Mouse (Mus musculus) R1 (cell line): ENCODE measurements around the gene Arhgap35.

ENCODE experiments used
- DNase-seq: peaks from one replicate; pipeline ENCODE4 v3.0.0-alpha.2; 2018; ENCODE audit warnings: low read depth, low spot score

The Arhgap35 gene

DNA sequence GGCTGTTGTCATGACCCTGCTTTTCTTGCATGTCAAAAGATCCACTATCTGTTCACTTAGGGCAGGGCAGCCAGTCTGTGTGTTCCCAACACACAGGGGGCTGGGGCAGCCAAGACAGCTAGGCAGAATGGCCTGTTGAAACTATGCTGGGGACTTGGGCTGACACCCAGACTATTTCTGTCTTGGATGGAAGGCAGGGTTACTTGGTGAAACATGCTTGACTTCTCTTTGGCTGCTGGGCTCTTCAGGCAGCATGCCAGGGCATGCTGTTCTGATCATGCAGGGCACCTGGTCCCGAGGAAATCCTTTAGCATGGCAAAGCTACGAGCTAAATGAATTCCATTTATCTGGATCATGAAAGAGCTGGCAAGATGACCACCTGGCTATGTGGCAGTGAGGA lies 90.5 kb downstream of the Arhgap35 start:
- no peak for DNase-seq

DNA sequence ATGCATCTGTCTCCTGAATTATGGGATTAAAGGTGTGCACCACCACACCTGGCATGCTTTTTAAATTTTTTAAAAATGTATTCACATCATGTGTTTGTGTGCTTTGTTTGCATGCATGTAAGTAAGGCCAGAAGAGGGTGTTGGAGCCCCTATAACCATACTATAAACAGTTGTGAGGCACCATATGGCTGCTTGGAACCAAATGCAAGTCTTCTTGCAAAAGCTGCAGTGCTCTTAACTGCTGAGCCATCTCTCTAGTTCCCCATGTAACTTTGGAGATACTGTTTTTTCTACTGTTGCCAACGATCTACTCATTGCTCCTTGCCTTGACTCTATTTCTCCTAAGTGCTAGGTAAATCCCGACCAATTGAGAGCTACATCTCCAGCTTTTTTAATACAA lies 95.5 kb downstream of the Arhgap35 start:
- DNase-seq, result no peak

- no peak for DNase-seq
Measured at GRCm38 (mm10) chr7:16517198-16517597, 97.6 kb downstream of the Arhgap35 start.

- DNase-seq, result peak; percentile 84
Measured at GRCm38 (mm10) chr7:16507284-16507683, 107.5 kb downstream of the Arhgap35 start.

- DNase-seq, result no peak
Measured at GRCm38 (mm10) chr7:16505226-16505593, 109.6 kb downstream of the Arhgap35 start.

DNA sequence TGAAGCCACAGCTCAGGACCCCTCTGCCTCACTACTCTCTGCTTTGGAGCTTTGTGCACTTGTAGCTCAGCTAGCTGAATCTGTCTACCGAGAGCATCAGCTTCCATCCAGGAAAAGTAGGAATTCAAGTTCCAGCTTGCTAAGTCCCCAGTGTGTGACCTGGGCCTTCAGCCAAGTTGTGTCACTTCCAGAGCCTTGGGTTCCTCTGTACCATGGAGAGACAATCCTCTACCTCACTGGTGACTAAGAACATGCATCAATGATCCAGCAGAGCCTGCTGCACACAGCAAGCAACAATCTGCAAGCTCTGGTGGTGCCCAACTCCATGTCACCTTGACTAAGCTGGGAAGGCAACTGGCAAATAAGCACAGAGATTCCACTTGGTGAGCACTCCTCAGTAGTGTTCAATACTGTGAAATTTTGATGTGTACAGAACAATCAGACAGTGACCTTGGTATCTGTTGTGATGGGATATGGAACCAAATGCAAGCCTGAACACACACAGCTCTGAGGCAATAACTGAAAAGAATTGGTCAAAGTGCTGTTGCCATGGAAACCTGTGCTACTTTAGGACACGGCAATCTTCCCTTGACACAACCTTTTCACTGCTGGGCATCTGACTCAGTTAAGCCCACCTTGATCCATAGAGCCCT lies 110.1 kb downstream of the Arhgap35 start:
- DNase-seq, result peak; percentile 21

GRCm38 (mm10) chr7:16501571-16501970 lies 113.2 kb downstream of the Arhgap35 start:
- DNase-seq, result no peak

GRCm38 (mm10) chr7:16499671-16500104 lies 115.1 kb downstream of the Arhgap35 start:
- no peak for DNase-seq

- DNase-seq, result no peak
Measured at GRCm38 (mm10) chr7:16496260-16496659, 118.5 kb downstream of the Arhgap35 start.

- DNase-seq, result peak; percentile 50
Measured at GRCm38 (mm10) chr7:16493361-16493760, 121.4 kb downstream of the Arhgap35 start.

DNA sequence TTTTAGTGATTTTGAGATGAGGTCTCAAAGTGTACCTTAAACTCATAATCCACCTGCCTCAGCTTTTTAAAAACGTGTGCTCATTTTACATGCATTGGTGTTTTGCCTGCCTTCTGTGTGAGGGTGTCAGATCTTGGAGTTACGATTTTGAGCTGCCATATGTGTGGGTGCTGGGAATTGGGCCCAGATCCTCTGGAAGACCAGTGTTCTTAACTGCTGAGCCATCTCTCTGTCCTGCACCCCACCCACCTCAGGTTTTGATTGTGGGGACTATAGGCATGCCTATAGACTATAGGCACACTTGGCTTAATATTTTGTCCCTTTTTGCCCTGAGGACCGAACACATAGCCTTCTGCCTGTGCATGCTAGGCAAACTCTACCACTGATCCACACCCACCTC lies 122.6 kb downstream of the Arhgap35 start:
- no peak for DNase-seq

GRCm38 (mm10) chr7:16491759-16492158 lies 123.0 kb downstream of the Arhgap35 start:
- peak; percentile 75 for DNase-seq

GRCm38 (mm10) chr7:16489948-16490347 lies 124.8 kb downstream of the Arhgap35 start:
- peak; percentile 84 for DNase-seq

GRCm38 (mm10) chr7:16488816-16489215 lies 126.0 kb downstream of the Arhgap35 start:
- DNase-seq, result no peak

DNA sequence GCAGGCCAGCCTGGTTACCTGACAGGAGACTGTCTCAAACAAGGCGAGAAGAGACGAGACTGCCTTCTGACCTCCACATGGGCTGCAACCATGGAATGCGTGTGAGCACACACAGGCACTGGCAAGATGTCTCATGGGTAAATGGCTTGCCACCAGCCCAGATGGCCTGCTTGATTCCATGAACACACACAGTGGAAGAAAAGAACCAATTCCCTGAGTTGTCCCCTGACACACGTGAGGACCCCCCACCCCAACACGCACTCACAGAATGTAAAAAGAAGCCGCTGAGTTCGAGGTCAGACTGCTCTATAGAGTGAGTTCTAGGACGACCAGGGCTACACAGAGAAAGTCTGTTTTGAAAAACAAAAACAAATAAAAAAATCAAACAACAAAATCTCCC lies 137.2 kb downstream of the Arhgap35 start, which contains the start of gene Npas1:
Gene Npas1 (minus strand): TSS at position 101 of the 400 bp plus-strand sequence.
- no peak for DNase-seq

DNA sequence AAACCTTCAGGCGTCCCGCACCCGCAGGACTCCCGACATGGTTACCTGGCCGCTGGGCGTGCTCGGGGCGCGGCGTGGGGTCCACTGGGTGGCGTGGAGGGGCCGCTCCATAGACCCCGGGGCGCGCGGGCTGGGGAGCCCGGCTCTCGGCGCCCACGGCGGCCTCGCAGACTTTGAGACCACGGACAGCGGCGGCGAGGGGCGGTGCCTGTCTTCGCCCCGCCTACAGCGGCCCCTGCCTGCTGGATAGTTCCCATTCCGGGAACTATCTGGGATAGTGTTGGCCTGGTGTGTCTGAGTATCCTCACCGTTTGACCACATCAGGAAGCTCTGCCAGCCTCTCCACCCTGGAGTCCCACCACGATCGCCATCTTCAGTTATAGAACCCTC lies 138.2 kb downstream of the Arhgap35 start:
- DNase-seq, result peak; percentile 65

- DNase-seq, result no peak
Measured at GRCm38 (mm10) chr7:16475764-16476599, 138.8 kb downstream of the Arhgap35 start.

DNA sequence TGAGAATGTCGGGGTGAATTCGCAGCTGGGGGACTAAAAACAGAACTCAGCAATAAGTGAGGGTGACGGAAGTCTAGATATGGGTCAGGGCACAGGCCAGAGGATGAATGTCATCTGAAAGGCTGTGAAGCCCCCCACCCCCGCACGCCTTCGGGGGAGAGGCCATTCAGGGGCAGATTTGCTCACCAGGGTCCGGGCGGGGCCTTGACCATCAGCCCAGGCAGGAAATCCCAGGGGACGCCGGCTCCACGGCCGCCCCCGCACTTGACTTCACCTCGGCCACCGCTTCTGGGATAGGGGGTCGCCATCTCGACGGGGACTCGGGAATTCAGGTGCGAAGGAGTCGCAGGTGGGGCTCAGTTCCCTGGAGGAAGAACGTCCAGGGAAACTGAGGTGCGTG lies 139.5 kb downstream of the Arhgap35 start:
- DNase-seq, result no peak

GRCm38 (mm10) chr7:16474445-16474844 lies 140.3 kb downstream of the Arhgap35 start:
- peak; percentile 42 for DNase-seq

DNA sequence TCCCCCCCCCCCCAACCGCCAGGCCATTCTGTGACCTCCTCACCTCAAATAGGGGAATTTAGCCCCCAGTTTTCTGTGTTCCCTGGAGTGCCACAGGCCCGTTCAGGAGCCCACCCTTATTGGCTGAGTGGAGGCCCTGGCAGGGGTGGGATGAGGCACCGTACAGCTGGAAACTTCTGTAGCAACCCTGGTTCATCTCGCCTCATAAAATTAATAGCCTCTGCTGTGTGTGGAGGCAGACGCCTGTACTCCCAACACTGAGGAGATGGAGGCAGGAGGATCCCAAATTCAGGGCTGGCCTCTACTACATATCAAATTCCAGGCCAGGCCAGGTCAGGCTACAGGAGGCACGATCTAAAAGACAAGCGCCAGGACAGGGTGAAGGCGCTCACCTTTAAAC lies 140.9 kb downstream of the Arhgap35 start:
- DNase-seq, result no peak

GRCm38 (mm10) chr7:16472116-16472709 lies 142.6 kb downstream of the Arhgap35 start:
- DNase-seq, result no peak

DNA sequence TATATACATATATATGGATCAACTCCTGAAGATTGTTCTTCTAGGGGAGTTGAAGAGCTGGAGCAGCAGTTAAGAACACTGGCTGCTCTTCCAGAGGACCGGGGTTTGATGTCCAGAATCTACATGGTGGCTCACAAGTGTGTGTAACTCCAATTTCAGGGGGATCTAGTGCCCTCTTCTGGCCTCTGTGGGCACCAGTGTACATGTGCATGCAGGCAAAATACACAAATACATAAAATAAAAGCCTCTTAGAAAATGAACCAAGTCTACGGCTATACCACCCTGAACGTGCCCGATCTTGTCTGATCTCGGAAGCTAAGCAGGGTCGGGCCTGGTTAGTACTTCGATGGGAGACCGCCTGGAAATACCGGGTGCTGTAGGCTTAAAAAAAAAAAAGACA lies 143.2 kb downstream of the Arhgap35 start:
- peak; percentile 49 for DNase-seq

GRCm38 (mm10) chr7:16468115-16468514 lies 146.7 kb downstream of the Arhgap35 start:
- DNase-seq, result no peak
